Mouse (Mus musculus) embryonic fibroblast, embryonic 13.5 days (primary cell): Measurements from ENCODE around the gene Samd4b.

ENCODE experiments used
- CTCF ChIP-seq: IDR thresholded peaks from 2 replicates; pipeline ENCODE4 v1.5.1; 2011; ENCODE audit warnings: mild to moderate bottlenecking, control low read depth, low read length, moderate library complexity, borderline replicate concordance; ENCODE audit not compliant: insufficient read depth
- POLR2A ChIP-seq: IDR thresholded peaks from 2 replicates; pipeline ENCODE4 v1.6.1; 2011; ENCODE audit warnings: low read depth, mild to moderate bottlenecking, control low read depth, low read length, moderate library complexity

DNA sequence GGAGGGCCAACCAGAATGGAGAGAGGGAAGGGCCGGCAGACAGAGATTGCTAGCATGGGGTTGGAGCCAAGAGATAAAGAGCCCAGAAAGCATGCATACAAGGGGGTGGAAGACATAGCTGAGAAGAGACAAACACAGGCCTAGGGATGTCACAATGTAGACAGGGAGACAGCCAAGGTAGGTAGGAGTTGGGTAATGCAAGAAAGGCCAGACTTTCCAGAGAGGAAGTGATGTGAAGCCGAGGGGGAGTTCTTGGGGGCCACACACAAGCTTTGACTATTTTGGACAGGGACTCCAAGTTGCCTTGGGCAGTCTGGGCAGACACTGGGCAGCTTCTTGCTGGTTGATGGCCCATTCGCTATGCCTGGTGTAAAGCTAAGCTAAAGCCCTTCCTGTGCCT, 196.0 kb downstream of the Samd4b start:
- no peak for TF ChIP-seq CTCF
- TF ChIP-seq POLR2A: no peak
